Mouse (Mus musculus) midbrain, embryonic 14.5 days (tissue): ENCODE results near the gene Prdm13. TPM values are rescaled to one million over a fixed set of nuclear protein-coding genes. Genes with fewer than 3 reads are reported as not detected.

Experiments used
- ATAC-seq: fragments of 200-750 bp; cut with Nextera tagmentation; 2 replicates; pipeline ENCODE4 v1.8.0; 2017; ENCODE audit warnings: moderate number of reproducible peaks, moderate library complexity; ENCODE audit not compliant: low FRiP score, low TSS enrichment
- DNase-seq: peaks from one replicate; pipeline ENCODE4 v3.0.0-alpha.2; 2015
- H3K27ac ChIP-seq: fragments of 300-500 bp; sonication (generic); replicated peaks from 2 replicates; pipeline ENCODE4 v1.5.1; 2014; ENCODE audit warnings: mild to moderate bottlenecking, low read depth, low read length, moderate library complexity
- H3K27me3 ChIP-seq: fragments of 300-500 bp; sonication (generic); 2 replicates; pipeline ENCODE4 v1.6.1; 2014; ENCODE audit warnings: low read length, control low read depth, mixed read lengths; ENCODE audit not compliant: control insufficient read depth, insufficient read depth
- H3K36me3 ChIP-seq: fragments of 300-500 bp; sonication (generic); 2 replicates; pipeline ENCODE4 v1.6.1; 2014; ENCODE audit warnings: low read length, control low read depth; ENCODE audit not compliant: control insufficient read depth, insufficient read depth
- H3K4me1 ChIP-seq: fragments of 300-500 bp; sonication (generic); 2 replicates; pipeline ENCODE4 v1.6.1; 2014; ENCODE audit warnings: mild to moderate bottlenecking, antibody characterized with exemption, low read length, control low read depth; ENCODE audit not compliant: control insufficient read depth, insufficient read depth
- H3K4me2 ChIP-seq: fragments of 300-500 bp; sonication (generic); 2 replicates; pipeline ENCODE4 v1.6.1; 2014; ENCODE audit warnings: mild to moderate bottlenecking, low read length, moderate library complexity
- H3K4me3 ChIP-seq: fragments of 300-500 bp; sonication (generic); replicated peaks from 2 replicates; pipeline ENCODE4 v1.5.1; 2014; ENCODE audit warnings: low read depth, low read length
- H3K9ac ChIP-seq: fragments of 300-500 bp; sonication (generic); replicated peaks from 2 replicates; pipeline ENCODE4 v1.6.1; 2014; ENCODE audit warnings: mild to moderate bottlenecking, low read length, moderate library complexity
- H3K9me3 ChIP-seq: fragments of 300-500 bp; sonication (generic); 2 replicates; pipeline ENCODE4 v1.6.1; 2016; ENCODE audit warnings: low read length, control low read depth, mixed read lengths; ENCODE audit not compliant: control insufficient read depth
- WGBS: fragments of 180-500 bp; shearing (Covaris S2); extraction: QIAGEN DNeasy Blood & Tissue Kit; methylation state at CpG from one replicate; pipeline ENCODE4 v1.1.7; 2014; 5-methylcytosine and 5-hydroxymethylcytosine counted together
- polyA plus RNA-seq: library from polyadenylated mRNA; unstranded; fragments of >200 nt; fragmentation: Nextera tagmentation; extraction: Ambion mirVana; gene quantifications from 2 replicates; pipeline ENCODE4 v1.2.1, GENCODE M21; 2014

The Prdm13 gene
- polyA plus RNA-seq, 1 experiment from 2014 or later, result 0.42 TPM

- Histone ChIP-seq H3K4me1 (no peaks in the 10 kb centered on the region), H3K36me3 (no peaks in the 10 kb centered on the region), H3K27me3 (no peaks in the 10 kb centered on the region), H3K4me2 (no peak overlapping the region), H3K4me3 (no peak overlapping the region), H3K9ac (no peak overlapping the region), H3K27ac (no peak overlapping the region), H3K9me3 (no peaks in the 10 kb centered on the region)
- 60% methylated on average over 3 of the region's 3 CpGs for WGBS
- DNase-seq, result no peak
- ATAC-seq, result peak; percentile 41; the same call in 1 of the 2 replicates
Measured at GRCm38 (mm10) chr4:21628367-21629274, 57.1 kb downstream of the Prdm13 start.

Other genes starting within 250 kb of the Prdm13 start
- gene Ccnc, start 41.7 kb upstream of the Prdm13 start, polyA plus RNA-seq, result 78.0 and 80.0 TPM in 2 replicates
- 10.4 and 12.3 TPM in 2 replicates for gene Usp45, start 81.2 kb upstream of the Prdm13 start, polyA plus RNA-seq
- 20.0 and 26.9 TPM in 2 replicates for gene Tstd3, start 81.2 kb upstream of the Prdm13 start, polyA plus RNA-seq
- 191 and 200 TPM in 2 replicates for gene Pnisr, start 161.6 kb upstream of the Prdm13 start, polyA plus RNA-seq
- gene Coq3, start 193.7 kb upstream of the Prdm13 start, polyA plus RNA-seq, result 13.8 and 14.3 TPM in 2 replicates
- gene Faxc, start 245.4 kb upstream of the Prdm13 start, polyA plus RNA-seq, result 16.2 and 31.7 TPM in 2 replicates